Mouse (Mus musculus): ENCODE data around the gene Ugt8a. TPM values are rescaled to one million over a fixed set of nuclear protein-coding genes. Genes with fewer than 3 reads are reported as not detected.
A peak's percentile ranks its signal among the peaks of the same experiment; 100 is the strongest.

The Ugt8a gene
- total RNA-seq (2021) = under 1 TPM; 0.12 to 0.60 TPM

GRCm38 (mm10) chr3:125938092-125938755 lies at the start of gene Ugt8a:
Gene Ugt8a, minus strand, starts transcription at chr3:125938619.
- DNase-seq = peak in 1 of 2 experiments; percentile 1
- intact Hi-C loops (cut with DNase I) = no loop called here

- no peak for DNase-seq
- intact Hi-C loops (cut with DNase I) = no loop called here
Observed at GRCm38 (mm10) chr3:125986639-125987038, 48.2 kb upstream of the Ugt8a start.

DNA sequence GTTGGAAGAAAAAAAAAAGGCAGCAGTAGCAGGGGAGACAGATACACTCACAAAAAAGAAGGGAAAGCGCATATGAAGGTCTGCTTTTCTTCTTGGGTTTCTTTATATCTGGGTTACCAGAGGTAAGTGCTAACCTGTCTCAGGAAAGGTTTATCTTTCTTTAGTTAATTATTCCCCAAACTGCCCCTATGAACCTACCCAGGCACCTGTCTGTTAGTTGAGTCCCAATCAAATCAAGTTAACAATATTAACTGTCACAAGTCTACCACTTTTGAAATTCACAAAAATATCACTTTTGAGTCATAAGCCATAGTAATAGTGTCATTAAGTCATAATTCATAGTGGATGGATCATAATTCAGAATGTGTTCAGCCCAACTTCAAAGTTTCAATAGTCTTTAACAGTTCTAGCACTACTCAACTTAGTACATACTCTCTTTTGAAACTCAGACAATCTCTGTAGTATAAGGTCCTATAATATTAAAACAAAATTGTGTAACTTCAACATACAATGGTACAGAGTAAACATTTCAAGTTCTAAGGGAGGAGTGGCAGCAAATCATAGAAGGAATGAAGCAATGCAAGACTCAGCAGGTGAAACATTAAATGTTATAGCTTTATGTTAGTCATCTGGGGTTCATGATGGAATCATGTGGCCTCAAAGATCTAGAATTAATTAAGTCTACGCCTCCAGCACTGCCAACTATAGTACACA lies 45.4 kb upstream of the Ugt8a start:
- intact Hi-C loops (cut with DNase I) = no loop called here
- DNase-seq = no peak

DNA sequence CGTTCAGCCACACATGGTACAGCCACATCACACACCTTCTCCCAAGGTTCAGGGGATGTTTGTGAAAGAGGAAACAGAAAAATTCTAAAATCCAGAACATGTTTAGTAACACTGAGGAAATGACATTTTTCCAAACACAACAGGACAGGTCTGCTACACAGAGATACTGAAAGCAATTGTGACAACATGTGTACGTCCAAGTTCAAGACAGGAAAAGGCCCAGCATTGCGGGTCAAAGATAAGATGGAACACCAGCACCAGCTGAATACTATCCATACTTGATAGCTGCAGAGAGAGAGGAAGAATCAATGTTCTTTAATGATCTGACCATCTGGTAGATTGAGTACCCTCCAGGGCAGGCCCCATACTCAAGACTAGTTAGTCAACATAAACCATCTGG lies 41.1 kb upstream of the Ugt8a start:
- DNase-seq = no peak
- intact Hi-C loops (cut with DNase I) = no loop called here

GRCm38 (mm10) chr3:125975899-125976298 lies 37.5 kb upstream of the Ugt8a start:
- no peak for DNase-seq
- intact Hi-C loops (cut with DNase I) = no loop called here

- DNase-seq = no peak
- intact Hi-C loops (cut with DNase I) = no loop called here
Observed at GRCm38 (mm10) chr3:125969458-125969857, 31.0 kb upstream of the Ugt8a start.

GRCm38 (mm10) chr3:125956196-125956885 lies 17.9 kb upstream of the Ugt8a start:
- intact Hi-C loops (cut with DNase I) = no loop called here
- DNase-seq = no peak

- DNase-seq = no peak
- intact Hi-C loops (cut with DNase I) = no loop called here
Observed at GRCm38 (mm10) chr3:125954881-125955280, 16.5 kb upstream of the Ugt8a start.

DNA sequence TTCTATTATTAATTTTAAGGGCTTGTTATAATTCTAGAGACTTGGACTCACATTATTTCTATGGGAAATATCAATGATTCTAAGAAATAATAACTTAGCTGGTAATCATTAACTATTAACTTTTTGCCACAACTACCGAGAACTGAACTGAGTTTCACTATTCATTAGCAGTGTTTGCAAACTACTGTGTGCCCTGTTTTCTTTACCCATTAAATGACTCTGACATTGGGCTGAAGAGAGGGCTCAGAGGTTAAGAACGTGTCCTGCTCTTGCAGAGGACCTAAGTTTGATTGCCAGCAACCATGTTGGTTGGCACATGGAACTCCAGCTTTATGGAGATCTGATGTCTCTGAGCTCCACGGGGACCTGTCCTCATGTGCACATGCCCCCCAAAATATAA lies 2.4 kb upstream of the Ugt8a start:
- DNase-seq = no peak
- intact Hi-C loops (cut with DNase I) = no loop called here

- DNase-seq = no peak
- intact Hi-C loops (cut with DNase I) = no loop called here
Observed at GRCm38 (mm10) chr3:125938756-125939109, 314 bp upstream of the Ugt8a start.

- intact Hi-C loops (cut with DNase I) = no loop called here
- DNase-seq = peak in 1 of 2 experiments; percentile 5
Observed at GRCm38 (mm10) chr3:125937536-125938091, 805 bp downstream of the Ugt8a start.

DNA sequence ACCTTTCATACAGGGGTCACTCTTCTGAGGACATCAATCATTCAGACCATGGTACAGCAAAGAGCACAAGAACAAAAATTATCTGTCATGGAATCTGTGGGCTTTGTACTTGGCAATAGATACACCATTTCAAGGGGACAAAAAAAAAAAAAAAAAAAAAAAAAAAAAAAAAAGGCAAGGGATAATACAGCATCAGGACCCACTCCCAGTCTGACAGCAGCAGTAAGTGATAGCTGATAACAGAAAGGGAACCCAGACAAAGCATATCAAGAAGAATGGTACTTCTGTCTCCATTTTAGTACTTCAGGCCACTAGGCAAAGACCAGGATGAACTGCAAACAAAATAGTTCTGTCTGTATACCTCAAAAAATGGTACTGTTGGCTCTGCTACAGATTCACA lies 2.6 kb downstream of the Ugt8a start:
- intact Hi-C loops (cut with DNase I) = no loop called here
- DNase-seq = no peak

DNA sequence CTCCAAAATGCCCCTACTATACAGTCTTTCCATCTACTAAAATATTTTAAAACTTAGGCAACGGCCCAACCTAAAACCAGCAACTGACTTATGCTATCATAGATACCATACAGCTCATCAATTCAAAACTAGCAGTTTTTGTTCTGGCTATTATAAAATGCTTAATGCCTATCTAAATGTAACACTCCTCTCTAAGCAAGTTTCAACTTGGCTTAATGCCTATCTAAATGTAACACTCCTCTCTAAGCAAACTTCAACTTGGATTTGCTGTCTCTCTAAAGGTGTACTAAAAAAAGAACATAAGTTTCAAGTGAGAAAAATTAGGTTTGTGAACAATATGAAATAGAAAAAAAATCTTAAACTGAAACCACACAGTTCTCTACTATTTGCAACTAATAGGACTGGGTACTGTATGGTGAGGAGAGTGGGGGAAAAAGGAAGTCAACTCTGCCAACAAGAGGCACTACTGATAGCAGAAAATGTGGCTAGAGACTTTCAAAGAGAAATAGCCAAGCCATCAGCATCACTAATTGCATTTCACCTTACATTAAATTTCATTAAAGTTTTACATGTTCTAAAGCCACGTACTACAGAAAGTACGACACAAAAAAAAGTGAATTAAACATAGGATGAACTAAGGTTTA lies 5.7 kb downstream of the Ugt8a start:
- DNase-seq = no peak
- intact Hi-C loops (cut with DNase I) = no loop called here

- intact Hi-C loops (cut with DNase I) = no loop called here
- DNase-seq = no peak
Observed at GRCm38 (mm10) chr3:125931059-125931458, 7.4 kb downstream of the Ugt8a start.

DNA sequence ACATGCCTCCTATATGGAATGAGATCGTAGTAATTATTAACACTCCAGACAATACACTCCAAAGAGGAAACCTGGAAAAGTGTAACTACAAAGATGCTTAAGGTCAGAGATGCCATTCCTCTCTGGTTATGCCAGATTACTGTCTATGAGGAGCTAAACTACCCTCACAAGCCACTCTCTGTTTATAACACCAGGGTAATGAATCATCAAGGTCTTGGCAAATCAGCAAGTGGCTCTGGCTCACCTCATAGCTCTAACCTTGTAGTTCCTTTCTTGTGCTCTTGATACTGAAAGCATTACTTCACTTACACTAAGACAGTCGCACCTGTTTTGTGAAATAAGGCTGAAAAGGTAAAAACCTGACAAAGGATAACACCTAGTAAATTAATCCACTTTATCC lies 17.5 kb downstream of the Ugt8a start:
- DNase-seq = no peak
- intact Hi-C loops (cut with DNase I) = no loop called here

- intact Hi-C loops (cut with DNase I) = no loop called here
- no peak for DNase-seq
Observed at GRCm38 (mm10) chr3:125898976-125899375, 39.4 kb downstream of the Ugt8a start.

DNA sequence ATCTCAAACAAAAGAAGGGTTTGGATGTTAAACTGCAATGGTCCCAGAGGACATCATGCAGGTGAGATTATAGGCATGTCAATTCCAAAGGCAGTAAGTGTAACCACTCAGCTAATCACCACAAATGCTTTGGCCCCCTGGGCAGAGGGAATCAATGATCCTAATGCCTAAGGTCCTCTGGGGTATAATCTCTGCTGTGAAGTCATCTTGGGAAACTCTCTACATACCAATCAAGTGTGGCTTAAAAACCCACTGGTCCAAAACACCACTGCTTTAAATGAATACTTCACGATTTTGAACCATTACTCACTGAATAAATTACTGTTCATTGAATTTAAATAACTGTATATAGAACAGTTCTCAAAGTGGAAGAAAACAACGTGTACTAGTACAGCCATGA lies 51.3 kb downstream of the Ugt8a start:
- DNase-seq = no peak

GRCm38 (mm10) chr3:125884879-125885278 lies 53.5 kb downstream of the Ugt8a start:
- intact Hi-C loops (cut with DNase I) = no loop called here
- DNase-seq = no peak

More for the DNA sequence above, 51.3 kb downstream of the Ugt8a start:
- intact Hi-C loops (cut with DNase I) = no loop called here

DNA sequence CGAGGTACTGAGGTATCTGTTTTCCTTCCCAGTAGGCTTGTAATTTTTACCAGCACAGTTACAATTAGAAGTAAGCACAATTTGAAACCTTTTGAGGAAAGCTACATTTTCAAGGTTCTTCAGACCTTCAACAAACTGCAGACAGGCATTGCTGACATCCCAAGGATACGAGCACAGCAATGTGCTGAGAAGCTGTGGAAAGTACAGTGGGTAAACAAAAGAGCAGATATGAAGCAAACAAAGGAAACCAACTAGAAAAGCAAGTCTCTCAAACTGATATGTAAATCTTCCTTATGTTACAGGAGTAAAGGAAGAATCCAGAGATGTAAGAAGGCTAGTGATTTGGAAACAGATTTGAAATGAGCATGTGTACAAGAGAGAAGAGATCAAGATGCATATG lies 54.0 kb downstream of the Ugt8a start:
- no peak for DNase-seq
- intact Hi-C loops (cut with DNase I) = no loop called here

DNA sequence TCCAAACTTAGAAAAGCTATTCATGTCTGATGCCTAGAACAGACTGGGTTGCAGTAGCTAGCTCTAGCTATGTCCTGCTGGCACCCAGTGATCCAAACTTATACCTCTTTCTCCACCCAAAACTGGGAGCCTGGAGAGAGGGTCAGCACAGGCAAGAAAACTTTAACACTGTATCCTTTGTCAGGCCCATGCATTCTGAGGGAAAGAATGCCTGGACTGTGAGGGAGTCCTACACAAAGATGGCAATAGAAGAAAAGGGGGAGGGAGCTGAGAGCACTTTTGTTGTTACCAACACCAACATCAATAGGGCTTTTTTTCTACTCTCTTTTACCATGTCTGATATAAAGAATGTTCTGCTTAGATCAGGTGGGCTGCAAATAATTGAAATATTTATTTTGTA lies 55.4 kb downstream of the Ugt8a start:
- DNase-seq = no peak
- intact Hi-C loops (cut with DNase I) = no loop called here

DNA sequence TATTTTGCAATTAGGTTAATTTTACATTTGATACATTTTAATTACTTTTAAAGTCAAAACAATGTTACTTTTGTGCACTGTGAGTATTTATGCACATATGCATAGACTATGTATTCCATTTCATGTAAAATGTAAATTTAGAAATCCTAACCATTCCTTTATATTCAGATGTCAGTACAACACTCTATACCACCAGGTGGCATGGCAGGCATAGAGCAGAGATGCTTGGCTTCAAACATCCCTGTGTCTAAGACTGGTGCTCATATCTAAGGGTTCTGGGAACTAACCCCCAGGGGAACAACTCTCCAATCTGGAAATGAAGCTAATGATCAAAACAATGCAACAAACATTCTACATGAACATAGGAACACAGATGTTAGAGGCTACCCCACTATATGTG lies 56.6 kb downstream of the Ugt8a start:
- DNase-seq = no peak

More for the DNA sequence above, 56.6 kb downstream of the Ugt8a start:
- intact Hi-C loops (cut with DNase I) = no loop called here

All from heart, postnatal 10 days (tissue).